Mouse (Mus musculus): ENCODE results near the gene Mbnl2.
A peak's percentile ranks its signal among the peaks of the same experiment; 100 is the strongest.
"Not testable (repeated sequence)": the region's sequence is repeated elsewhere in the genome, so short reads cannot be mapped to it uniquely, and the experiment has no call there.

Mbnl2 gene

DNA sequence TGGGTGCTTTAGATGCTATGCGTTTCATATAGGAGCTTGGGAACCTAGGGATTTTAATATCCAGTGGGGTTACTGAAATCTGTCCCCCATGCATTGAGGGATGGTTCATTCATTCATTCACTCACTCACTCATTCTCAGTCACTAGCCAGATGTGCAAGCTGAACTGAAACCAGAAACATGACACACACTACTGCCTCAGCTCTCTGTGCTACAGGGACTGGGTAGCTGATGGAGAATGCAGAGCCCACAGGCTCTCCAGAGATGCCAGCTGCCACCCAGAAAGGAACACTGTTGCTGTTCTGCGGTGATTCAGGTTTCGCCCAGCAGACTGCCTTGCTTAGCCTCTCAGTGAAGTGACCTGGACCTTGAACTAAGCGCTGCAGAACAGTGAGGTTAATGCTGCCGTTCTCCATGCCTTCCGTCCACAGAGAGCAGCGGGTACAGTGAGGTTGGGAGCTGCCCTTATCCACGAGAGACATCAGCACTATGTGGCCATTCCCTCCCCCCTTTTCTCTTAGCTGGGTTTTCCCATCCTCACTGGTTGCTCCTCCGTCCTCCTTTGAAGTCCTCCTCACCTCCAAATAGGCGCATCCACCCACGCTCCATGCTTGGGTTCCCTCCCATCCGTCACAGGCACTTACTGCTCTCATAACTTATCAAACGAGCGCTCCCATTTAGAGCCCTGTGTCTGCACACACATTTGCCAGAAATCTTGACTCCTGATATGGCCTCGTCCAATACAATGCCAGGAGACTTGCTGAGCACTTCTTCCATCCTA, 58.2 kb downstream of the Mbnl2 start:
- DNase-seq: no peak

DNA sequence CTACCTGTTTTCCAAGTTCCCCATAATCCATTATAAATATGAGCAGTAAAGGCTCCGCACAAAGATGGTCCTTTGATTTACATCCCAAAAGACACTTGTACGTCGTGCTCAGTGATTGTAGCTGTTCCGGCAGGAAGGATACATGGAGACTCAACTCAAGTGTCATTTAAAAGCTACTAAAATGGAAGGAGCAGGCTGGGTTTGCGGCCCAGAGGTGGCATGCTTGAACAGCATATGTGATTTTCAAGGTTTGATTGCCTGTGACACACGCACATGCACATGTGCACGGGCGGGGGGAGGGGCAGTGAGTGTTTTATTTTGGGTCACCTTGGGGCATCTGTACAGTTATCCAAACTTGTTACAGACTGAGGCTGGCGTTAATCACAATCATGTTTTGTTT, 59.9 kb downstream of the Mbnl2 start:
- DNase-seq: no peak

DNA sequence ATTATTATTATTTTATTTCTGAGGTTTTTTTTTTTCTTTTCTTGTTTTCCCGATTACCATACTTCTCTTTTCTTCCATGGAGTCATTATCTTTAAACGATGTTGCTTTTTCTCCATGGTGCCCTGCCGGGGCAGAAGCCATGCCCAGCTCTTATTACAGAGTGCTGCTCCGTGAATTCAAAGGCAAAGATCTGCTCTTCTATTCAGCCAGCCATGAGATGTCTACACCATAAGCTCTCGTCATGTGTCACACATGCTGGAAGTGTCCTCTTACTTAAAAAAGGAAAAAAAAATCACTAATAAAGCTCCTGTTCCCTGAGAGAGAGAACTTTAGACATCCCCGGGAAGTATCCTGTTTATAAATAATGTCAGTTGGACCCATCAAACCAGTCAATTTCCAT, 60.4 kb downstream of the Mbnl2 start:
- no peak for DNase-seq

DNA sequence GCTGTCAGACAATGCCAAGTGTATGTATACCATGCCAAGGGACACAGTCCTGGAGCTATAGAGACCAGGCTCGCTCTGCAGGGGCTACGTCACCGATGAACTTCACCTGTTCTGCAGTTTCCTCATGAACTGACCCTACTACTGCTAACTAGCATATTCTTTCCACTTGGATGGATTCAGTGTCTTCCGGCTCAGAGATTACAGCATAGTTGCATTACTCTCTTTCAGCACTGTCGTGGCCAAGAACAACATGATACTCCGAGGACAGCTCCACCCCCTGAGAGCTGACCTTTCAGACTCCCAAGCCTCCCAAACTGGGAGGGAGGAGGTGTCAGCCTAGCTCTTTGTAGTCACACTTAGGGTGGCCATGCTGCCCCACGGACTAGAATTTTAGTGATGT, 60.9 kb downstream of the Mbnl2 start:
- peak; percentile 87 for DNase-seq

DNA sequence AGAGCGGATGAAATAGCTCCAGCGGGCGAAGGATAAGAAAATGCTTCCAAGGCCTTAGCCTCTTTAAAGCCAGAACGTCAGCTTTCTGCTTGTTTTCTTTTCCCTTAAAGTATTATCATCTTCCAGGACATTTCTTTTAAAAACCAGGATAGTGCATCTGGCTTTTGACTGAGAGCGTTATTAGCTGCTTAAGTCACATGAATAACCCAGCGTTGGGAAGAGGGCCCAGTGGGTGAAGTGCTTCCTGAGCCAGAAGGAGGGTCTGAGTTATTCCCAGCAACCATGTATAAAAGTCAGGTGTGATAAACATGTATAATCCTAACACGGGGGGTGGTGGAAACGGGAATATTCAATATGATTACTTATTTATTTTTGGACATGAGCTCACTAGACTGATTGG, 61.4 kb downstream of the Mbnl2 start:
- no peak for DNase-seq

DNA sequence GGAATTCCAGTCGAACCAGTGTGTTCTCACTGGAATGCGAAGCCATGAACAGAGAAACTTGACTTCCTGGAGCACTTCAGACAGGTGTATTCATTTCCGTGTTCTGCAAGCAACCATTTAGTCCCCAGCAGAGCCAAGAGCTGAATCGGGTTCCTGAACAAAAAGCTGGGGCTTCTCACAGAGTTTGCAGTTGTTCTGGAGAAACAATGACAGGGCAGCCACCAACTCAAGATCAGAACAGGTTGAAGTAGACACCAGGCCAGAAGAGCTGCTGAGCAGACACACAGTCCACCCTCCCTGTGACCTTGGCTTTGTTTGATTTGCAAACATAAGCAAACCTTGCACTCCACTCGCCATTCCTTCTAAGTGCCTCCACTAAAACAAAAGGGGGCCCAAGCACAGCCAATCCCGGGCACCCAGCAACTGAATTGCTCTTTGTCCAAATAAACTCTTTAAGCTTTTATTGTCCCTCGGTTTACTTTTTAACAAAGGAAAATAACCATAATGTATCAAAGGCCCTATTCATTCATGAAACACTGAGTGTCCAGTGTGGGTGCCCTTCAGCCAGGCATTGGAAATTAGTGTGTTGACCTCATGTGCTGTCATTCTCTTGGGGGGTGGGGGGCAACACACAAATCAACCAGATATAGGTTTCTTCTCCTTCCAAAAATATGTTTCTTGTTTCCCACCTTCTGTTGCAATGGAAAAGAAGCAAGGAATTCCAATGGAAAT, 62.4 kb downstream of the Mbnl2 start:
- DNase-seq: no peak

DNA sequence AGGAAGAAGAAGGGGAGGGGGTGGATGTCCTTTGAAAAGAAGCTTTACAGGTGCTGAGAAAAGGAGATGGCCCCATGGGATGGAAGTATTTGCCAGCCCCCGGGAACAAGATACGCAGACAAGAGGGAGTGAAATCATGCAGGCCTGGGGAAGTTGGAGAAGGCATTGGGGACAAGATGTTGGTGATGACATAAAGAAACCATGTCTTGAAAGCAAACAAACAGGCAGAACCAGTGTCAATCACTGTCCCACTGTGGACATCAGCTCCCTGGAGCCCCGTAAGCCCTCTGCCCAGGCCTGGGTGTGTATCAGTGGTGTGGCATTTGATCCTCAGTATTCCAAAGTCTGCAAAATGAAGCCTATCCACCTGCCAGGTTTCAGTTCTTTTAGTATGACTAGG, 63.2 kb downstream of the Mbnl2 start:
- DNase-seq: no peak

DNA sequence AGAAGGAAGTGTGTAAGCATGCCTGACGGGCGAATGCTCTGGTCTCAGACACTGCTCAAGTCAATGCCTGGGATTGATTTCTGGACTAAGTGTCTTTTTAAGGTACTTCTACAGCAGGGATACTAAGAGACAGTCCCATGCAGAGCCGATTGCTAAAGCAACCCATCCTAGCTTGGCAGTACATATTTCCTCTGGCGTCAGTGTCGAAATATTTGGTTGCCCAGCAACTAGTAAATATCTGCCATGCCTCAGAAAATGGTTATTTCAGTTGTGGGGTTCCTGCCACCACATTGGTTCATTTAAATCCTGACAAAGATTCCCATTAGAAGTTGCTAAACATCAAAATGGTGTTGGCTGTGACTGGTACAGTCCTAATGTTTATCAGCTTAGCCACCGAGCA, 66.4 kb downstream of the Mbnl2 start:
- no peak for DNase-seq

DNA sequence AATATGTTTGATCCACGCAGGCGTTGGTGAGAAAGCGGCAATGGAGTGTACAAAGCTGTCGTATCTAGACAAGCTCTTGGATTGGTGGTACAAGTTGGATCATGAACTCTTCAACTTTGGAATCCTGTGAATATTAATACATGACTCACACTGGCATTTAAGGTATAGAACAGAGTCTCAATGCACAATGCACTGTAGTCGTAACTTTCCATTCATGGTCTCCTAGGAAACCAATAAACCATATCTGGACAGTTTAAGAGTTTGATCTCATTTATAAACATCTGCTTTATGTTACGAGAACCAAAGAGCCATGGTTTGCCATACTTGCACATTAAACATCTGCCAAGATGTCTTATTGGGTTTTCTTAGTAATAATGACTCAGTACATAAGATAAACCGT, 66.9 kb downstream of the Mbnl2 start:
- DNase-seq: no peak

DNA sequence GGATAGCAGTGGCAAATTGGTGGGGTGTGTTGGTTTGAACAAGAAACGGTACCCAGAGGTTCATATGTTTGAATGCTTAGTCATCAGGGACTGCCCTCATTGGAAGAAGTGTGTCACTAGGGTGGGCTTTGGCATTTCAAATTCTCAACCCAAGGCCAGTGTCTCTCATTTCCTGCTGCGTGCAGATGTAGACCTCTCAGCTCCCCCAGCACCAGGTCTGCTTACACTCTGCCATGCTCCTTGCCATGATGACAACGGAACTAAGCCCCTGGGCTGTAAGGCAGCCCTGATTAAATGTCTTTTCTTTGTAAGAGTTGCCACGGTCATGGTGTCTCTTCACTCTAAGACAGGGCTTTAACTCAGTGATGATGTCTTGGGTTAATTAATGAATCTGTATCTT, 69.2 kb downstream of the Mbnl2 start:
- DNase-seq: no peak

DNA sequence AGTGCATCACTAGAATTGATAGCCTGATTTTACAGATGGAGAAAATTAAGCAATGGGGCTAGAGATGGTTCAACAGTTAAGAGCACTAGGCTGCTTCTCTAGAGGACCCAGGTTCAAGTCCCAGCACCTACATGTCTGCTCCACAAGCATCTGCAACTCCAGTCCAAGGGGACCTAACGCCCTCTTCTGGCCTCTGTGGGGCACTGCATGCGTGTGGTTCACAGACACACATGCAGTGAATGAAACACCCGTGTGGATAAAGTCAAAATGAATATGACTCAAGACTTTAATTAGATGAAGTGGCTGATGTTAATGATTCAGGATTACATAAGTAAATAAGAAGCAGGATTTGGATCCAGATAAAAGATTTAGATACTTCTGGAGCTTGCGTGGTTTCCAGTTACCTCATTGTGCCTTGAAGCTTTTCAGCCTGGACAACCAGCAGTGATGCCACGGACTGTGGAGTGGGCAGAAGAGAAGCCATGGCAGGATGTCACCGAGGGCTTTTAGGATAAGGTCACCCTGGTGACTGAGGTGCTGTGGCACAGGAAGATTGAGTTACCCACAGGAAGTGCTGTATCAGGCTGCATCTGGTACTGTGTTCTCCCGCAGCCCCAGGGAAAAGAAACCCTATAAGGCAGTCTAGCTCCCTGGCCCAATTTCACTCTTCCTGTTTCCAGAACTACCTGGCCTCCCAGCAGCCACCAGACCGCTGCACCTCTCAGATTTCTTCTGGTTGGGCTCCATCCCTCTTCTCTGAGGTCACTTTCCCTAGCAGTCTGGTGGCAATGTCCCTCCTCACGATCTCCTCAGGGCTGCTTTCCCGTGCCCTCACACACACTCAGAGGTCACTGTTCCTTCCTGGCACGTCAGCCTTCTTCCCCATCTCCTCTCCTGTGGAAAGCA, 72.2 kb downstream of the Mbnl2 start:
- no peak for DNase-seq

DNA sequence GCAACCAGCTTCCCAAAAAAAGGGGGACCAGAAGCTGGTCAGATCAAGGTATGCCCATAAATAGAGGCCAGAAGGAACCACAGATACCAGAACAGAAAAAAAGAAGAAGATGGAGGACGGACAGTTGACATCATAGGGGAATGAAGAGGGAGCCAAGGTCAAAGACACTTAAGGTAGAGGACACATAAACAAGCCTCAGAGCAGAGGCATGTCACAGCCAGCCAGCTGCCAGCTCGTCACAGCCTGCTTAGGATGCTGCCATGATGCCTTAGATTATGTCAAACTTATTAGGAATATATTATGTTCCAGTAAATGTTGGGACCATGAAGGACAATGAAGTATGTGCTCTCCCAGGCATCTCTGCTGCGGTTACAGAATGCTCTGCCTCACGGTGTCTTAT, 73.9 kb downstream of the Mbnl2 start:
- DNase-seq: no peak

DNA sequence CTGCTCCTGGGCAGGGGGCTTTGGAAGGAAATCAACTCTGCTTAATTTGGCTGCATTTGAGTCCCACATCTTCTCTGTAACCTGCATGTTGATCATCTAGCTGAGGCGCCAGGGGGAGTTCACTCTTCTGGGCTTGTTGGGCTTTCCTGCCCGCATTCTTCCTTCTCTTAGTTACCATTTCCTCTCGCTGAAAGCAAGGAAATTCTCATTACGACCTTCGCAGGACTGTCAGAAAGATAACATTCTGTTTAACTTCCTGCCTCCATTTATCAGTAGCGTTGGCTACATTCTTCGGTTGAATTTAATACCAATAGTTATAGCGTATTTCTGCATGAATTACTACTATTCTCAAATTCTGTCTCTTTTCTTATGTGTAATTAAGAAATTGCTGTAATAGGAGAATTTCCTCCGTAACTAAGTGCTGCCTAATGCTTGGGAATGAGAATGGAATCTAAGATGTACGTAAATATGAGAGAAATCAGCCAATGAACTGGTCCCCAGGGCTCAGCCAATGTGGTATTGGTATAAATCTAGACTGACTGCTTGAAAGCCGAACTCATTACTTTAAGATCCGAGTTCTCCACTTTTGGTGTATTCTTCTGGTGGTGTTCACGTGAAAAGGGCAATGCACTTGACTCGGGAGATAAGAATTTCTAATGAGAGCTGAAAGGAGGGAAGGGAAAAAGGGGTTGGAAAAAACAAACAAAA, 76.8 kb downstream of the Mbnl2 start:
- no peak for DNase-seq

DNA sequence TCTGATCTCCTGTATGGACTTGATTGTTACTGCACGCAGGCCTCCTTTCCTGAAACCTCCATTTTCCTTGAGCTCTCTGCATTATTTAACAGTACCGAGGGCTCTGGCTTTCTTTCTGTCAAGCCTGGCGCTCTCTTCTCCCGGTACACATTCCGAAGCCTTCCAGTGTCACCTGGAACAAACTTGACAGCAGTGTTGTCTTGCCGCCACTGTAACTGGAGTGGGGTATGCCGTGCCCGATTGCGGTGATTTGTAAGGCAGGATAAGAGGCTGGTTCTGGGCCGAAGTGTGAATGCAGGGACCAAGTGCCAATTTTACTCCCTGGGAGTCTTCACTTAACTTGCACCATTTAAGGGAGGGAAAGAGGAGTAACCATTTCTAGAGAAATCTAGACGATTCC, 77.7 kb downstream of the Mbnl2 start:
- DNase-seq: no peak

DNA sequence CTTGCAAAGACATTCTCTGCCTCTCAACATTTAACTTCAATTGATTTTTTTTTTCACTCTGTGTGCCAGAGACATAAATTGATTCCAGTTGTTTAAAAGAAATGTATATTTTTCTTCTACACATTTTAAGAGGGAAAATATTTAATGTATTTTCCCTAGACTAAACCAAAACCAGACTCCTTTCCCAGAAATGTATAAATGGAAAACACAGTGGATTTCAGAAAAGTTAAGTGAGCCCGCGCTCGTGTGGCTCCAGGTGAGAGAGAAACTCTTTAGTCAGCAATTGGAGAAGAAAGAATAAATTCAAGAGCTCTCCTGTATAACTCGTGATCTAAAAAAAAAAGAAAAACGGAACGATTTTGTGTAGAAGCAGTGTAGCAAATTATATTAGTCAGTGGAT, 79.1 kb downstream of the Mbnl2 start:
- no peak for DNase-seq

DNA sequence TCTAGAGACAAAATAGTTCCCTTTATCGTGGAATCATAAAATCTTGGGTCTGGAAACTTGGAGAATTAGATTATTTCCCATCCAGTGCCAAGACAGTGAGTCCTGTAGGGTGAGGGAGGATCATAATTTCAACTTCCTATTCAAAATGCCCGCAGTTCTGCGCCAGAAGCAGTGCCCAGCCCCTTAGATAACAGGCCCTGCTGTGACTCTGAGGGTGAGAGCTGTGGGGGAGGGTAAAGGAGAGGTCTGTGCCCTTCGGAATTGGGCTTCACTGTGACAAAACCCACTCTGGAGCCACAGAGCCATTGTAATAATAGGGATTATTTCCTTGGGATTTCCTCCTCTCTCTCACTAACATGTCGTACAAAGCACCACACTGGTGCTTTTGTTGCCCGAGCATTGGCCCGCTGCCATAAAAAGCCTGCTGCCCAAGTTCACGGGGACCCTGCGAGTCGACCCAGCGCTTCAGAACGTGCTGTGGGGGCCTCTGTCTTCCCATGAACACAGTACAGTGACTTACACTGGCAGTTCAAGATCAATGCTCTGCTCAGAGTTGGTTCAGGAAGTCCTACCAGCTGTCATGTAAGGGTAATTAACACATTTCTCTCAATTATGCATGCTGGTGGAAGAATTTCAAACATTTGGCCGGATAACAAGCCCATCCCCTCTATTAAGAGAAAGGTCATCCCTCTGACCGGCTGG, 79.7 kb downstream of the Mbnl2 start:
- DNase-seq: peak; percentile 86

DNA sequence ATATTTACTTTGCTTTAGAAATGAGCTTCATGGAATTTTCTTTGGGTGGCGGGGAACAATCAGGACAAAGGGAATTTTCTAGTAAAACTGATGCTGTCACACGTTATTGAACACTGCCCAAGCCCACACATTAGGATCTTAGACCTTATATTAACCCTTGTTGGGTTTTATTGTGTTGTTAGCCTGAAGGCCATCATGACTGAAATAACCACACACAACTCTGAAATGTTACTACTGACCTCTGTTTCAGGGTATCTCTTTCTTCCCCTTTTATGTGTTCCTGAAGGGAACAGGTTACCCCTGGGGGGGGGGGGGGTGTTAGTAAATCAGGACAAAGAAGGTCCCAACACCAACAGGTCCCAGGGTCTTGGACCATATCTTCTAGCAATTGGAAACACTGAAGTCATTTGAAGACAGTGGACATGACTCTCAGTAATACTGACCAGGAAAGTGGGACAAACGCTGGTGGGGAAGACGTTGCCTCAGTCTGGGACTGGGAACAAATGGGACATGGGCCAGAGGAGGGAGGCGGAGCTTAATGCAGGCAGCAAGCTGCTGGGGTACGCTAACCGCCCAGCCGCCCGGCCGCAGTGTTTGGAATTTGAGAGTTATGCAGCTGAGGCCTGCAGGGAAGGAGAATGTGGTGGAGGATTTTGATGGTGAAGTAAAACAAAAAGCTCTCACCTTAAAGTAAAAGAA, 80.4 kb downstream of the Mbnl2 start:
- peak; percentile 59 for DNase-seq

DNA sequence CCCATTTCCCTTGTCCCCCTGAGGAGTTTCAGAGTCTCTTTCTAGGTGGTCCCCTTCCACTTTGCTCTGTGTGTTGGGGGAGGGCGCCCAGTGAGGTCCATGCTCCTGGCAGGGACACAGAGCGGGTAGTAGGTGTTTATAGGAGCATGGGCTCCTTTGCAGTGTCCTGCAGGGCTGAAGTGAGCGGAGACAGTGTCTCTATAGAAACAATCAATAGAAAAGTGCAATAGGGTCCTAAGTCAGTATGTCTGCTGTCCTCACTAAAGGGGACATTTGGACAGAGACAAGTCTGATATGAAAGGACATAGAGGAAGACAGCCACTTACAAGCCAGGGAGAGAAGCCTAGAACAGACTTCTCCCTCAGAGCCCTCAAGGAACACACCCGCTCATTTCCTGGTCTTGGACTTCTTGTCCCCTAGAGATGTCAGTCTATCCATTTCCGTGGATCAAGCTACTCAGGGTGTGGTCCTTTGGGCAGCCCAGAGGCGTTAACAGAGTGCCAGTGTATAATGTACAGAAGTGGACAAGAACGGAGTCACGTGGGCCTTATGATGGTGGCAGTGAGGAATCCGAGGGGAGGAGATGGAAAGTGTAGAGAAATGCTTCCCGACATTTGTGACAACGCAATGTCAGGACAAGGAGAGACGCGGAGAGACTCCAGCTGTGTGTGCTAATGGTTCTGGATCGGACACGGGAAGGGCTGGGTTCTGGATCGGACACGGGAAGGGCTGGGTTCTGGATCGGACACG, 82.0 kb downstream of the Mbnl2 start:
- no peak for DNase-seq

DNA sequence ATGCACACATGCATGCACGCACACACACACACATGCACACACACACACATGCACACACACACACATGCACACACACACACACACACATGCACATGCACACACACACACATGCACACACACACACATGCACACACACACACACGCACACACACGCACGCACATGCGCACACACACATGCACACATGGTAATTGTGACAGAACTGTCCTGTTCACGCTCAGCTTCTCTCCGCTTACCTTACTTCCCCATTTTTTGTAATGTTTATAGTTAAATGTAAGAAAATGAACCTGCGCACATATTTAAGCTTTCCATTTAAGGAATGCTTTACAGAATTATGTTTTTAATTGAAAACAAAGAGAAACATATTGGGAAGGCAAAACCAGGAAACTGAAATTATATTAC, 84.1 kb downstream of the Mbnl2 start:
- not testable (repeated sequence) for DNase-seq

DNA sequence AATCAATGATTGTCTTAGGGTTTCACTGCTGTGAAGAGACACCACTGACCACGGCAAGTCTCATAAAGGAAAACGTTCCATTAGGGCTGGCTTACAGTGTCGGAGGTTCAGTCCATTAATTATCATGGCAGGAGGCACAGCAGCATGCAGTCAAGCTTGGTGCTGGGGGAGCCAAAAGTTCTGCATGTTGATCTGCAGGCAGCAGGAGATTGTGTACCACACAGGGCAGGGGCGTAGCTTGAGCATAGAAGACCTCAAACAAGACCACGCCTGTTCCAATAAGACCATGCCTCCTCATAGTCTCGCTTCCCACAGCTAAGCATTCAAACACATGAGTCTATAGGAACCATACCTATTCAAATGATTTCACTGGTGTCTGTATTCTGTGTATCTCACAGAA, 85.7 kb downstream of the Mbnl2 start:
- DNase-seq: no peak

Measured in kidney, postnatal 14 days (tissue).